9 mouse cellular contexts compared by ENCODE assay signal in the genomic region with DNA sequence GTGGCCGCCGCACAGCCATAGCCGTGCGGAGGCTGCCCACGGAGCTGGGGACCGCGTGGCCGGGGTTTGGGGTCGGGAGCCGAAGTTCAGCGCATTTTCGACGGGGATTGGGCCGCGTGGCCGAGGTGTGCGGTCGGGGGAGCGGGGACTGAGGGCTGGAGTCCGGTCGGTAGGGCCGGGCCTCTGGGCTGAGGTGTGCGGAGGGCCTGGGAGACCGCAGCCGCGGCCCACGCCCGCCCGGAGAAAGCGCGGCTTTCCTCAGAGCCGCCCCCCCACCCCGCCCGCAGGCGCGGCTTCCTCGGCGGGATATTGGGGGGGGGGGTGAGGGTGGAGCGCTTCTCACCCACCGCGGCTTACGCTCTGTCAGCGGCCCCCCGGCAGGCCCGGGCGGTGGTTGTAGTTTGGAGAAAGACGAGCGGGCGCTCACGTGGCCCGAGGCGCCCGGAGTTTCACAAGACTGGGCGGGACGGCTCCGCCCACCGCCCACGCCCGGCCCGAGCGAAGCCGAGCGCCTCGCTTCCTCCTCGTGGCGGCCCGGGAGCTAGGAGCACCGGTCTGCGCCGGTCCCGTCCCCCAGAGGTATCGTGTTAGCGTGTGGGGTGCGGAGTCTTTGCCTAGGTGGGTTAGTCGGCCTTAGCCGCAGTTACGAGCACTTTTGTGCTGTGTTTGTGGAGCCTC. TPM values are rescaled to one million over a fixed set of nuclear protein-coding genes. Genes with fewer than 3 reads are reported as not detected.
A peak's percentile ranks its signal among the peaks of the same experiment; 100 is the strongest.
DNase-seq lines count a peak whose midpoint lies in the region; ATAC-seq and TF ChIP-seq lines count a peak whose summit lies in the region.
"Had no signal": no experiment of that assay in that cellular context is flagged by ENCODE, and none has a peak within 500 bp of the region (broad histone marks: within the 10 kb centered on the region; RNA-seq: fewer than 3 reads in every experiment).

No protein-coding gene starts in this region.

- peak; percentile 16; the same call in 1 of the 2 replicates for TF ChIP-seq CTCF in liver, postnatal 0 days (IDR thresholded peaks at IDR 0.05; ENCODE audit: low read depth)

- no peaks in the 10 kb centered on the region for H3K9me3 ChIP-seq in heart, embryonic 14.5 days (ENCODE audit: control insufficient read depth, low read length)
- H3K9me3 ChIP-seq in liver, postnatal 0 days (ENCODE audit: low read length) = no peaks in the 10 kb centered on the region
- H3K9me3 ChIP-seq in neural tube, embryonic 13.5 days = no peaks in the 10 kb centered on the region

- no peak for TF ChIP-seq EP300 in liver, postnatal 0 days (IDR thresholded peaks at IDR 0.05; ENCODE audit: low read depth)

- H3K27ac ChIP-seq in heart, embryonic 14.5 days (replicated peaks in 1 of 2; ENCODE audit: control insufficient read depth in 1 of 2, insufficient read depth in 1 of 2, low read depth in 2 of 2, low read length in 2 of 2) = peak overlapping the region; percentile 90 to 97
- peak overlapping the region; percentile 99 for H3K27ac ChIP-seq in liver, postnatal 0 days (ENCODE audit: low read depth)
- peak overlapping the region; percentile 91 for H3K27ac ChIP-seq in neural tube, embryonic 13.5 days (replicated peaks)

- peak overlapping the region; percentile 85 for H3K4me2 ChIP-seq in heart, embryonic 14.5 days (ENCODE audit: low read length)
- H3K4me2 ChIP-seq in liver, postnatal 0 days (ENCODE audit: low read depth, low read length) = peak overlapping the region; percentile 94
- peak overlapping the region; percentile 97 for H3K4me2 ChIP-seq in neural tube, embryonic 13.5 days

- H3K4me1 ChIP-seq in heart, embryonic 14.5 days (ENCODE audit: control insufficient read depth in 2 of 2, insufficient read depth in 2 of 2, low read length in 2 of 2) = peaks cover 8 to 32% of the 10 kb centered on the region in 2 experiments
- peaks cover 36% of the 10 kb centered on the region for H3K4me1 ChIP-seq in liver, postnatal 0 days (ENCODE audit: insufficient read depth)
- peaks cover 33% of the 10 kb centered on the region for H3K4me1 ChIP-seq in neural tube, embryonic 13.5 days (replicated peaks)

- no peaks in the 10 kb centered on the region for H3K27me3 ChIP-seq in heart, embryonic 14.5 days (ENCODE audit: control insufficient read depth, insufficient read depth, low read length)
- H3K27me3 ChIP-seq in liver, postnatal 0 days (ENCODE audit: insufficient read depth, low read length) = no peaks in the 10 kb centered on the region
- no peaks in the 10 kb centered on the region for H3K27me3 ChIP-seq in neural tube, embryonic 13.5 days

- ATAC-seq in heart, embryonic 14.5 days (ENCODE audit: insufficient number of reproducible peaks, insufficient read depth, low FRiP score, low read depth) = peak; percentile 79
- peak; percentile 71 for ATAC-seq in liver, postnatal 0 days
- ATAC-seq in neural tube, embryonic 13.5 days (ENCODE audit: low read depth) = peak; percentile 46

- H3K4me3 ChIP-seq in heart, embryonic 14.5 days (ENCODE audit: control insufficient read depth in 1 of 2, insufficient read depth in 1 of 2, low read depth in 1 of 2, low read length in 2 of 2) = peak overlapping the region; percentile 85 to 99
- H3K4me3 ChIP-seq in liver, postnatal 0 days (ENCODE audit: low read depth, low read length) = peak overlapping the region; percentile 98
- peak overlapping the region; percentile 95 for H3K4me3 ChIP-seq in neural tube, embryonic 13.5 days

- WGBS in heart, embryonic 14.5 days = 1% methylated on average over 53 of the region's 77 CpGs
- under 1% methylated on average over 65 of the region's 77 CpGs for WGBS in liver, postnatal 0 days (ENCODE audit: insufficient replicate concordance)
- WGBS in neural tube, embryonic 13.5 days = 1% methylated on average over 74 of the region's 77 CpGs

- H3K9ac ChIP-seq in heart, embryonic 14.5 days (ENCODE audit: low read length) = peak overlapping the region; percentile 99
- peak overlapping the region; percentile 99 for H3K9ac ChIP-seq in liver, postnatal 0 days (replicated peaks)
- peak overlapping the region; percentile 94 for H3K9ac ChIP-seq in neural tube, embryonic 13.5 days

- H3K36me3 ChIP-seq in heart, embryonic 14.5 days (ENCODE audit: control insufficient read depth, insufficient read depth, low read length) = no peaks in the 10 kb centered on the region
- no peaks in the 10 kb centered on the region for H3K36me3 ChIP-seq in liver, postnatal 0 days (replicated peaks; ENCODE audit: insufficient read depth, low read length)
- H3K36me3 ChIP-seq in neural tube, embryonic 13.5 days = no peaks in the 10 kb centered on the region

- DNase-seq in CD8-positive naive resting alpha-beta T cell, adult 2 months (ENCODE audit: low read depth in 2 of 2, low spot score in 2 of 2) = peak; percentile 85 to 86
- peak; percentile 78 for DNase-seq in c-Kit-negative CD71-positive TER-119-positive erythroid progenitor cells, embryonic 14.5 days (ENCODE audit: low read depth, low spot score)
- peak; percentile 71 for DNase-seq in fibroblast of lung, adult 2 months (ENCODE audit: low read depth)
- peak; percentile 94 for DNase-seq in kidney, postnatal 14 days
- DNase-seq in liver, postnatal 0 days = peak; percentile 93
- DNase-seq in testis, postnatal 14 days (ENCODE audit: low spot score) = peak; percentile 89

RNA-seq across cellular contexts. Expression of a gene that starts 7.3 kb away (rescaled TPM):
- polyA plus RNA-seq in heart, embryonic 14.5 days (2014; fragmentation: Nextera tagmentation; extraction: Ambion mirVana) = 457 and 471 TPM in 2 replicates
- 264 and 270 TPM in 2 replicates for polyA plus RNA-seq in liver, postnatal 0 days (2015; fragmentation: Nextera tagmentation; extraction: Ambion mirVana)
- polyA plus RNA-seq in neural tube, embryonic 13.5 days (2015; fragmentation: Nextera tagmentation; extraction: Ambion mirVana) = 298 and 333 TPM in 2 replicates

RNA-seq across cellular contexts. Expression of a gene that starts 30.1 kb away (rescaled TPM):
- 0.73 and 2.5 TPM in 2 replicates for polyA plus RNA-seq in heart, embryonic 14.5 days (2014; fragmentation: Nextera tagmentation; extraction: Ambion mirVana)
- 0.20 TPM in 1 of 2 replicates, not detected in the other for polyA plus RNA-seq in liver, postnatal 0 days (2015; fragmentation: Nextera tagmentation; extraction: Ambion mirVana)
- polyA plus RNA-seq in neural tube, embryonic 13.5 days (2015; fragmentation: Nextera tagmentation; extraction: Ambion mirVana) = 2.6 and 2.7 TPM in 2 replicates
- polyA plus RNA-seq: large intestine, adult 2 months had no signal

RNA-seq across cellular contexts. Expression of a gene that starts 45.5 kb away (rescaled TPM):
- polyA plus RNA-seq in heart, embryonic 14.5 days (2014; fragmentation: Nextera tagmentation; extraction: Ambion mirVana) = 0.96 and 1.7 TPM in 2 replicates
- polyA plus RNA-seq in liver, postnatal 0 days (2015; fragmentation: Nextera tagmentation; extraction: Ambion mirVana) = 0.86 and 1.1 TPM in 2 replicates
- polyA plus RNA-seq in neural tube, embryonic 13.5 days (2015; fragmentation: Nextera tagmentation; extraction: Ambion mirVana) = 12.2 and 12.4 TPM in 2 replicates

Comparison
In these comparisons a context has a peak if more than half of its experiments do, and no peak if none do; other contexts are left out.
1. Peak in every context shown above with its lines: DNase-seq, ATAC-seq, H3K4me3 ChIP-seq and H3K27ac ChIP-seq.